Mouse (Mus musculus) midbrain, embryonic 11.5 days (tissue): ENCODE results near the gene Abcc5. TPM values are rescaled to one million over a fixed set of nuclear protein-coding genes. Genes with fewer than 3 reads are reported as not detected.
A peak's percentile ranks its signal among the peaks of the same experiment; 100 is the strongest.
"Not testable (repeated sequence)": the region's sequence is repeated elsewhere in the genome, so short reads cannot be mapped to it uniquely, and the experiment has no call there.

Source experiments
- ATAC-seq: fragments of 200-750 bp; cut with Nextera tagmentation; 2 replicates; pipeline ENCODE4 v1.8.0; 2017; ENCODE audit warnings: moderate TSS enrichment, moderate library complexity; ENCODE audit not compliant: low FRiP score
- DNase-seq: peaks from one replicate; pipeline ENCODE4 v3.0.0; 2015; ENCODE audit warnings: low spot score; ENCODE audit errors: missing footprints
- H3K27ac ChIP-seq: fragments of 300-500 bp; sonication (generic); 2 replicates; pipeline ENCODE4 v1.5.1; 2014; ENCODE audit warnings: low read depth, low read length
- H3K27me3 ChIP-seq: fragments of 300-500 bp; sonication (generic); 2 replicates; pipeline ENCODE4 v1.6.1; 2014; ENCODE audit warnings: mild to moderate bottlenecking, low read length, moderate library complexity, mixed read lengths; ENCODE audit not compliant: control insufficient read depth, insufficient read depth
- H3K36me3 ChIP-seq: fragments of 300-500 bp; sonication (generic); 2 replicates; pipeline ENCODE4 v1.6.1; 2014; ENCODE audit warnings: mild to moderate bottlenecking, low read length, moderate library complexity, mixed read lengths; ENCODE audit not compliant: control insufficient read depth, insufficient read depth
- H3K4me1 ChIP-seq: fragments of 300-500 bp; sonication (generic); 2 replicates; pipeline ENCODE4 v1.6.1; 2014; ENCODE audit warnings: low read length; ENCODE audit not compliant: control insufficient read depth, insufficient read depth
- H3K4me2 ChIP-seq: fragments of 300-500 bp; sonication (generic); 2 replicates; pipeline ENCODE4 v1.6.1; 2014; ENCODE audit warnings: mild to moderate bottlenecking, moderate library complexity
- H3K4me3 ChIP-seq: fragments of 300-500 bp; sonication (generic); 2 replicates; pipeline ENCODE4 v1.5.1; 2014; ENCODE audit warnings: low read depth, low read length
- H3K9ac ChIP-seq: fragments of 300-500 bp; sonication (generic); 2 replicates; pipeline ENCODE4 v1.6.1; 2014; ENCODE audit warnings: low read length
- H3K9me3 ChIP-seq: fragments of 300-500 bp; sonication (generic); 2 replicates; pipeline ENCODE4 v1.6.1; 2016; ENCODE audit warnings: low read length; ENCODE audit not compliant: control insufficient read depth
- WGBS: fragments of 180-500 bp; shearing (Covaris S2); extraction: QIAGEN DNeasy Blood & Tissue Kit; methylation state at CpG from one replicate; pipeline ENCODE4 v1.1.7; 2014; 5-methylcytosine and 5-hydroxymethylcytosine counted together
- polyA plus RNA-seq: library from polyadenylated mRNA; unstranded; fragments of >200 nt; fragmentation: Nextera tagmentation; extraction: Ambion mirVana; gene quantifications from 2 replicates; pipeline ENCODE4 v1.2.1, GENCODE M21; 2014

Abcc5 gene
- polyA plus RNA-seq, 1 experiment from 2014 or later: 61.7 TPM

DNA sequence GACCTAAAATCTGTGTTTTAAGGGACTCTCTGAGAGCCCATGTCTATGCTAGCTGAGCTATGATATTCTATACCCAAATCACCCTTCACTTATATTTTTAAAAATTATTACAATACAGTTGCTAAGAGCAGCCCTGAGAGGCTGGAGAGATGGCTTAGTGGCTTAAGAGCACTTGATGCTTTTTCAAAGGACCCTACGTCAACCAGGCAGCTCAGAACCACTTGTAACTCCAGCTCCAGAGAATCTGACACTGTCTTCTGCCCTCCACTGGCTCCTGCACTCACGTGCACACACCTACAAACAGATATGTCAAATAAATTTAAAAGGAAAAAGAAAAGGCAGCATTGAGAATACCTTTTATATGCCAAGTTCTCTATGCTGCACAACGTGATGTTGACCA lies 34.4 kb downstream of the Abcc5 start:
- no peaks in the 10 kb centered on the region; the same call in none of the 2 replicates for H3K36me3 ChIP-seq
- no peaks in the 10 kb centered on the region for H3K27me3 ChIP-seq
- H3K4me1 ChIP-seq: no peaks in the 10 kb centered on the region
- no peaks in the 10 kb centered on the region for H3K9me3 ChIP-seq
- no peak overlapping the region for H3K4me2 ChIP-seq
- no peak overlapping the region for H3K4me3 ChIP-seq
- no peak overlapping the region for H3K27ac ChIP-seq
- H3K9ac ChIP-seq: no peak overlapping the region
- DNase-seq (no peak), ATAC-seq (no peak)
- 89% methylated on average over 3 of the region's 3 CpGs for WGBS

DNA sequence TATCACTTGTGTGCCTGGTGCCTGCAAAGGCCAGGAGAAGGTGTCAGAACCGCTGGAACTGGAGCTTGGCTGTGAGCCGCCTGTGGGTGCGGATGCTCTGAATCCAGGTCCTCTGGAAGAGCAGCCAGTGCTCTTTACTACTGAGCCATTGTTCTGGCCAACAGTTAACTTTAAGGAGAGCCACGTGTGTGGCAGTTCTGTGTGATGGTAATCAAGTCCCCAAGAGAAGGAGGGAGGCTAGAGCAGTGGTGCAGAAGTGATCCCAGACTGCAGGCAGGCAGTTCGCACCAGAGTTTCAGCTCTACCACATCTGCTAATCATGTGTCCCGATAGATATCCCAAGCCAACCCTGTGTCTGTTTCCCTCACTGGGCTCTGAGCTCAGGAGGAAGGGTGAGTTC lies 36.0 kb downstream of the Abcc5 start:
- no peak for ATAC-seq
- Histone ChIP-seq H3K27me3 (no peaks in the 10 kb centered on the region), H3K4me1 (no peaks in the 10 kb centered on the region), H3K36me3 (no peaks in the 10 kb centered on the region; the same call in 1 of the 2 replicates), H3K4me3 (no peak overlapping the region), H3K9me3 (no peaks in the 10 kb centered on the region), H3K27ac (no peak overlapping the region), H3K4me2 (no peak overlapping the region), H3K9ac (no peak overlapping the region)
- peak; percentile 79 for DNase-seq
- 72% methylated on average over 6 of the region's 6 CpGs for WGBS

DNA sequence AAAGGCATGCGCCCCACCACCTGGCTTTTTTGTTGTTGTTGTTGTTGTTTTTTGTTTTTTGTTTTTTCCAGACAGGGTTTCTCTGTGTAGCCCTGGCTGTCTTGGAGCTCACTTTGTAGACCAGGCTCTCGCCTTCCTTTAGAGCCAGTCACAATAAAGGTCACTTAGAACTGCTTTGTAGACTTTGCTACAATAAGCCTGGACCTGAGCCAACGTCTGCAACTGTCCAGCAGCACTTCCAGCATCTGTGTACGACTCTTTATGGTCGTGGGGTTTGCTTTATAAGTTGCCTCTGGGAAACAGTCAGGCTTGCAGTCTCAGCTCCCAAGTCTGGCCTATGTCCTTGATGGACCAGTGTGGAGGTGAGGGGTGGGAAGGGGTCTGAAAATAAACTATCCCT lies 45.2 kb downstream of the Abcc5 start:
- Histone ChIP-seq H3K27ac (no peak overlapping the region), H3K9ac (no peak overlapping the region), H3K4me1 (no peaks in the 10 kb centered on the region), H3K9me3 (no peaks in the 10 kb centered on the region), H3K27me3 (no peaks in the 10 kb centered on the region), H3K36me3 (peaks cover 3% of the 10 kb centered on the region; the same call in 1 of the 2 replicates), H3K4me3 (no peak overlapping the region), H3K4me2 (no peak overlapping the region)
- peak; percentile 12 for DNase-seq
- 88% methylated on average over 5 of the region's 5 CpGs for WGBS
- no peak for ATAC-seq

DNA sequence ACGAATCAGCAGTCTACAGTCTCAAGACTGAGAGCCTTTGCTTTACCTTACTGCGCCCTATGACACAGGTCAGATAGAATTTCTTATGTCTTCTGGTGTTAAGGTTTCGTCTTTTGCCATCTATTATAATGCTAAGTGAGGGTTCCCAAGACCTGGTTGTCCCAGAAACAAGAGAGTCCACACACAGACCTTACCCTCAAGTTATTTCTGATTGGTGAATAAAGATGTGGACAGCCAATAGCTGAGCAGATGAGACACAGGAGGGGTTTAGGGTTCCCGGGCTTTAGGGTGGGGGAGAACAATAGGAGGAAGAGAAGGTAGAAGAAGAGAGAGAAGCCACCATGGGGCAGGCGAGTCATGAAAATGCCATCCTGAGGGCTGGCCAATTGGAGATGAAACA lies 50.9 kb downstream of the Abcc5 start:
- WGBS: 84% methylated on average over 5 of the region's 5 CpGs
- H3K9ac ChIP-seq: no peak overlapping the region
- no peaks in the 10 kb centered on the region for H3K27me3 ChIP-seq
- peaks cover 10% of the 10 kb centered on the region for H3K36me3 ChIP-seq
- H3K9me3 ChIP-seq: no peaks in the 10 kb centered on the region
- no peaks in the 10 kb centered on the region for H3K4me1 ChIP-seq
- DNase-seq (no peak), ATAC-seq (no peak)
- no peak overlapping the region for H3K4me3 ChIP-seq
- H3K27ac ChIP-seq: no peak overlapping the region
- H3K4me2 ChIP-seq: no peak overlapping the region

DNA sequence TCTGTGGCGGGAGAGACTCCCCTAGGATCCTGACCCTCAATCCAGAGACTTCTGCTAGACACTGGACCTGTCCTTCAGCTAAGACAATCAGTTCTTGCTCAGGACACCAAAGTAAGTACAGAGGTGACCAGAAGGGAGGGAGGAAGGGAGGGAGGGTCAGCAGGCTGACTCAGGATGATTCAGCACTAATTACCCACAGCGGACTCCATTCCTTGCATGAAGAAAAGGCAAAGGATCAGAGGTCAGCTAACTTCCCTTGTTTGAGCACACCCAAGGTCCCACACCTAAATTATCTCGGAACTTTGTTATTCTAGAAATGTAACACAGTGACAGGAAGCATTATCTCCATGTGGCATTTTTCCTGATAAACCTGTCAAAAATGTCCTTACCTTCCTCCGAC lies 54.5 kb downstream of the Abcc5 start:
- Histone ChIP-seq H3K27me3 (no peaks in the 10 kb centered on the region), H3K9ac (no peak overlapping the region), H3K4me2 (no peak overlapping the region), H3K4me3 (no peak overlapping the region), H3K9me3 (no peaks in the 10 kb centered on the region), H3K27ac (no peak overlapping the region), H3K4me1 (no peaks in the 10 kb centered on the region), H3K36me3 (peaks cover 6% of the 10 kb centered on the region)
- DNase-seq (peak; percentile 84), ATAC-seq (no peak)
- WGBS: 83% methylated on average over 4 of the region's 4 CpGs

DNA sequence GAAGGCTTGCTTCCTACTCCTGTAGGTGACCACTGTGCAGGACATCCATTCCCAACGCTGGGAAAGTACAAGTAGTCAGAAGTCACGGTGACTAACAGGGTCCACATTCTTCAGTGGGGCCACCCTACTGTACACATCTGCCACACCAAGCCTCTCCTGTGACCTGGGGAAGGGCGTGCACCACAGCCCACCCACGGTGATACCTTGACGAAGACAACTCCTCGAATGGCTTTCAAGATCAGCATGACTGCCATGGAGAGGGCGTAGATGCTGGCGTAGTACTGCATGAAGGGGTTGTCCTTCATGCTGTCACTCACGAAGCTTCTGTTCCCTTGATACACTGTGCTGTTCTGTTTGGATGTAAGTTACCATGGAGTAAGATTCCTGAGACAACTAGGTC lies 58.0 kb downstream of the Abcc5 start:
- ATAC-seq (no peak), DNase-seq (no peak)
- Histone ChIP-seq H3K27me3 (no peaks in the 10 kb centered on the region), H3K9me3 (no peaks in the 10 kb centered on the region), H3K27ac (no peak overlapping the region), H3K36me3 (peaks cover 13% of the 10 kb centered on the region; the same call in 1 of the 2 replicates), H3K9ac (no peak overlapping the region), H3K4me3 (no peak overlapping the region), H3K4me2 (no peak overlapping the region), H3K4me1 (no peaks in the 10 kb centered on the region)
- WGBS: 90% methylated on average over 9 of the region's 9 CpGs

DNA sequence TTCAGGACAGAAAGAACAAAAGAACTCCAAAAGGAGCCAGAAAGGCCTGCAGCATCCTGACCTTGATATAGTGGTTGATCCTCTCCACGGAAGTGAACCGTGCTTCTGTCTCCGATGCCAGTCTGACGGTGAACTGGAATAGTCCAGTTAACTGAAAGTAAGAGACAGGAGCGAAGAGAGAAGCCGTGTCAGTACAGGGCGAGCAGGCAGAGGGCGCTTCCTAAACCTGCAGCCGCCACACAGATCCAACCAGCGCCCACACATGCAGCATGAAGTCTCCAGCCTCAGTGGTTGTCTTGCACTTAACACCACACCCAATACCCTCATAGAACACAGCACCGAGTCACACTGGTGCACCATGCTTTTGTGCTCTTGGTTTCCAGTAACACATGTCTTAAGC lies 64.1 kb downstream of the Abcc5 start:
- Histone ChIP-seq H3K36me3 (peaks cover 16% of the 10 kb centered on the region; the same call in 1 of the 2 replicates), H3K27ac (no peak overlapping the region), H3K27me3 (no peaks in the 10 kb centered on the region), H3K9me3 (no peaks in the 10 kb centered on the region), H3K4me1 (no peaks in the 10 kb centered on the region), H3K4me3 (no peak overlapping the region), H3K9ac (no peak overlapping the region), H3K4me2 (no peak overlapping the region)
- ATAC-seq: no peak
- no peak for DNase-seq
- WGBS: 89% methylated on average over 11 of the region's 11 CpGs

DNA sequence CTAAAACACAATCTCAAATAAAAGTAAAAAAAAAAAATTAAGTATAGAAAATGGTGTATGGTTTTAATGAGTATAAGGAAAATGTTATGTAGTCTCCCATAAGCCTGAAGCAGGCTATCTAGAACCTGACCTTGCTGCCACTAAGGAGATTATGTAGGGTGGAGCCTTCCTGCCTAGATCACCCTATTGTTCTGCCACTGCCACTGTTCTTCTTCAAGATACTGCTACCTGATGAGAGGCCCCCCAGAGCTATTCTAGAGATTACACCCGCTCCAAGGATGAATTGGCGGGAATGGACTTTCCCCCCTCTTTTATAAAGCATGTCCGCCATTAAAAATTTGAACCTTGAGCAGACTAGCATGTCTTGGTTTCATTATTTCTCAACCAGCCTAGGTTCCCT lies 64.7 kb downstream of the Abcc5 start:
- DNase-seq, H3K9me3 ChIP-seq, H3K9ac ChIP-seq, H3K4me1 ChIP-seq, H3K27ac ChIP-seq, ATAC-seq, H3K27me3 ChIP-seq, H3K4me3 ChIP-seq, H3K4me2 ChIP-seq: not testable (repeated sequence)
- WGBS: 88% methylated on average over 3 of the region's 3 CpGs
- peaks cover 17% of the 10 kb centered on the region; the same call in 1 of the 2 replicates for H3K36me3 ChIP-seq

DNA sequence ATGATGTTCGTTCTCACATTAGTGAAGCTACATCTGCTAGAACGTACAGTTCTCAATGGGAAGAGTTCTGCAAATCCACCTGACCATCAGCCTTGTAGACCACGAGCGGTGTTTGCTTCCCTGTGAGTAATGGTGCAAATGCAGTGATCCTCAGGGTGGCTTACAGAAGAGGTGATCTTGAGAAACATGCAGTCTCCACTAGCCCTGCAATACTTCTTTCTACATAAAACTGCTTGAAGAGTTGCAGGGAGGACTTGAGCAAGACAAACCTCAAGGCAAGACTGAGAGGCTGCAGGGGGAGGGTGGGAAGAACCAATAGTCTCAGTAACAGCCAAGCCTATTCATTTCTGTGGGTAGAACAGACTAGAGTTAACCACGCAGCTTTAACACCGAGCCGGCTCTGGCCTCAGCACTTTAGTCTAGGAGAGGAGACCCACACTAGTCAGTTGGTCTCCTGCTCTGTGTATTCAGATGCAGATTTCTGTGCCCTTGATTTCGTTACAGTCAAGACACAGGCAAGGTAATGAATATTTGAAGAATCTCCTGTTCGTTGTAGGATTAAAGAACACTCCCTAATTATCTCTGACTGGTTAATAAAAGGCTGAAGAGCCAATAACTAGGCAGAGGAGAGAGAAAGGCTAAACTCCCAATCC lies 66.4 kb downstream of the Abcc5 start:
- H3K27me3 ChIP-seq: no peaks in the 10 kb centered on the region
- H3K4me1 ChIP-seq: no peaks in the 10 kb centered on the region
- ATAC-seq (no peak), DNase-seq (no peak)
- WGBS: 80% methylated on average over 9 of the region's 9 CpGs
- no peak overlapping the region for H3K4me2 ChIP-seq
- no peak overlapping the region for H3K27ac ChIP-seq
- H3K36me3 ChIP-seq: peaks cover 14% of the 10 kb centered on the region; the same call in 1 of the 2 replicates
- no peaks in the 10 kb centered on the region for H3K9me3 ChIP-seq
- no peak overlapping the region for H3K4me3 ChIP-seq
- H3K9ac ChIP-seq: no peak overlapping the region
